Mouse (Mus musculus) midbrain, postnatal 0 days (tissue): ENCODE results near the gene AC131692.1. TPM values are rescaled to one million over a fixed set of nuclear protein-coding genes. Genes with fewer than 3 reads are reported as not detected.

Experiments
- ATAC-seq: fragments of 200-750 bp; cut with Nextera tagmentation; 2 replicates; pipeline ENCODE4 v1.8.0; 2017; ENCODE audit warnings: moderate number of reproducible peaks, mild to moderate bottlenecking, moderate TSS enrichment, moderate library complexity; ENCODE audit not compliant: low FRiP score
- DNase-seq: peaks from one replicate; pipeline ENCODE4 v3.0.0-alpha.2; 2015; ENCODE audit warnings: low spot score
- H3K27ac ChIP-seq: fragments of 300-500 bp; sonication (generic); 2 replicates; pipeline ENCODE4 v1.5.1; 2014; ENCODE audit warnings: low read depth, mild to moderate bottlenecking, low read length, mixed read lengths
- H3K27me3 ChIP-seq: fragments of 300-500 bp; sonication (generic); 2 replicates; pipeline ENCODE4 v1.6.1; 2014; ENCODE audit warnings: low read length, control low read depth, mixed read lengths; ENCODE audit not compliant: insufficient read depth
- H3K36me3 ChIP-seq: fragments of 300-500 bp; sonication (generic); 2 replicates; pipeline ENCODE4 v1.6.1; 2014; ENCODE audit warnings: low read length, control low read depth, mixed read lengths; ENCODE audit not compliant: insufficient read depth
- H3K4me1 ChIP-seq: fragments of 300-500 bp; sonication (generic); 2 replicates; pipeline ENCODE4 v1.6.1; 2014; ENCODE audit warnings: mild to moderate bottlenecking, control low read depth, antibody characterized with exemption, low read length, mixed read lengths; ENCODE audit not compliant: insufficient read depth
- H3K4me2 ChIP-seq: fragments of 300-500 bp; sonication (generic); 2 replicates; pipeline ENCODE4 v1.6.1; 2014; ENCODE audit warnings: low read depth, mild to moderate bottlenecking, low read length, mixed read lengths; ENCODE audit not compliant: poor library complexity, severe bottlenecking
- H3K4me3 ChIP-seq: fragments of 300-500 bp; sonication (generic); 2 replicates; pipeline ENCODE4 v1.5.1; 2014; ENCODE audit warnings: low read depth, mild to moderate bottlenecking, low read length, moderate library complexity
- H3K9ac ChIP-seq: fragments of 300-500 bp; sonication (generic); replicated peaks from 2 replicates; pipeline ENCODE4 v1.6.1; 2014; ENCODE audit warnings: mild to moderate bottlenecking, low read length, moderate library complexity, mixed read lengths; ENCODE audit not compliant: poor library complexity, severe bottlenecking
- H3K9me3 ChIP-seq: fragments of 300-500 bp; sonication (generic); 2 replicates; pipeline ENCODE4 v1.6.1; 2016; ENCODE audit warnings: low read length, control low read depth
- CTCF ChIP-seq: IDR thresholded peaks from 2 replicates; pipeline ENCODE4 v1.5.1; 2016; ENCODE audit warnings: antibody characterized with exemption, mild to moderate bottlenecking
- WGBS: fragments of 180-500 bp; shearing (Covaris S2); extraction: QIAGEN DNeasy Blood & Tissue Kit; methylation state at CpG from one replicate; pipeline ENCODE4 v1.1.7; 2014; 5-methylcytosine and 5-hydroxymethylcytosine counted together
- polyA plus RNA-seq: library from polyadenylated mRNA; unstranded; fragments of >200 nt; fragmentation: Nextera tagmentation; extraction: Ambion mirVana; gene quantifications from 2 replicates; pipeline ENCODE4 v1.2.1, GENCODE M21; 2015
- total RNA-seq: library from RNA; depleted of rRNA; stranded (reverse); fragments of >200 nt; gene quantifications from 2 replicates; pipeline ENCODE4 v1.2.3, GENCODE M21; 2014

The AC131692.1 gene
- total and polyA plus RNA-seq, 2 experiments from 2014 or later, result not detected

GRCm38 (mm10) chr19:6048681-6049410 lies 45.4 kb upstream of the AC131692.1 start:
- Histone ChIP-seq H3K27me3 (no peaks in the 10 kb centered on the region), H3K4me3 (no peak overlapping the region), H3K36me3 (peaks cover 56% of the 10 kb centered on the region), H3K27ac (no peak overlapping the region), H3K4me2 (no peak overlapping the region), H3K9me3 (no peaks in the 10 kb centered on the region), H3K9ac (no peak overlapping the region), H3K4me1 (peaks cover 10% of the 10 kb centered on the region)
- WGBS, result 86% methylated on average over 11 of the region's 11 CpGs
- no peak for TF ChIP-seq CTCF
- DNase-seq, result no peak
- no peak for ATAC-seq

- 86% methylated on average over 7 of the region's 7 CpGs for whole genome bisulfite sequencing
- Histone ChIP-seq H3K27me3 (no peaks in the 10 kb centered on the region), H3K4me2 (no peak overlapping the region), H3K4me3 (no peak overlapping the region), H3K36me3 (peaks cover 61% of the 10 kb centered on the region), H3K9ac (no peak overlapping the region), H3K27ac (no peak overlapping the region), H3K4me1 (0 out of 2 replicates have a peak, but pooled peaks cover 7% of the 10 kb centered on the region), H3K9me3 (no peaks in the 10 kb centered on the region)
- TF ChIP-seq CTCF, result no peak
- ATAC-seq (no peak), DNase-seq (no peak)
These were observed 41.7 kb upstream of the AC131692.1 start for GRCm38 (mm10) chr19:6052516-6052915.

- peaks cover 6% of the 10 kb centered on the region; the same call in 1 of the 2 replicates for H3K4me1 ChIP-seq
- no peak overlapping the region for H3K4me2 ChIP-seq
- H3K27ac ChIP-seq, result no peak overlapping the region
- H3K36me3 ChIP-seq, result peaks cover 48% of the 10 kb centered on the region
- no peak for DNase-seq
- TF ChIP-seq CTCF, result no peak
- H3K27me3 ChIP-seq, result no peaks in the 10 kb centered on the region
- H3K4me3 ChIP-seq, result no peak overlapping the region
- no peak overlapping the region for H3K9ac ChIP-seq
- no peak for ATAC-seq
- no peaks in the 10 kb centered on the region for H3K9me3 ChIP-seq
- WGBS, result 86% methylated on average over 5 of the region's 5 CpGs
These were observed 39.9 kb upstream of the AC131692.1 start for GRCm38 (mm10) chr19:6054296-6054695.

- H3K36me3 ChIP-seq, result peaks cover 24% of the 10 kb centered on the region
- WGBS, result 57% methylated on average over 4 of the region's 4 CpGs
These were observed 37.5 kb upstream of the AC131692.1 start for GRCm38 (mm10) chr19:6056696-6057095.

GRCm38 (mm10) chr19:6057313-6058096 lies 36.7 kb upstream of the AC131692.1 start, which contains the start of the genes Mrpl49 and Fau:
Gene Mrpl49 (minus strand): TSS chr19:6057785.
Gene Fau (plus strand): TSS chr19:6057844.
- H3K4me2 ChIP-seq, result peak within 1 kb of the TSS; percentile 85
- H3K27me3 ChIP-seq, result no peaks in the 10 kb centered on the region
- under 1% methylated on average over 63 of the region's 63 CpGs for WGBS
- ATAC-seq (peak; percentile 89), DNase-seq (peak; percentile 99)
- H3K4me3 ChIP-seq, result peak within 1 kb of the TSS; percentile 53
- H3K9me3 ChIP-seq, result no peaks in the 10 kb centered on the region
- peak within 1 kb of the TSS; percentile 85 for H3K9ac ChIP-seq
- peaks cover 12% of the 10 kb centered on the region for H3K4me1 ChIP-seq
- TF ChIP-seq CTCF, result no peak
- H3K36me3 ChIP-seq, result peaks cover 16% of the 10 kb centered on the region
- H3K27ac ChIP-seq, result peak within 1 kb of the TSS; percentile 79

More at GRCm38 (mm10) chr19:6056696-6057095, 37.5 kb upstream of the AC131692.1 start:
- H3K27ac ChIP-seq, result no peak overlapping the region
- no peaks in the 10 kb centered on the region for H3K9me3 ChIP-seq
- DNase-seq (no peak), ATAC-seq (no peak)
- peak overlapping the region; percentile 74 for H3K4me2 ChIP-seq
- H3K4me3 ChIP-seq, result peak overlapping the region; percentile 53
- peaks cover 6% of the 10 kb centered on the region; the same call in 1 of the 2 replicates for H3K4me1 ChIP-seq
- no peak for TF ChIP-seq CTCF
- H3K27me3 ChIP-seq, result no peaks in the 10 kb centered on the region
- H3K9ac ChIP-seq, result peak overlapping the region; percentile 78
